Mouse (Mus musculus) cerebellum, adult 9-10 months (tissue): ENCODE data around the gene Stk25.
"Not testable (repeated sequence)": the region's sequence is repeated elsewhere in the genome, so short reads cannot be mapped to it uniquely, and the experiment has no call there.

Experiments used
- DNase-seq: peaks from one replicate; pipeline ENCODE4 v3.0.0; 2022

Gene Stk25

GRCm38 (mm10) chr1:93658559-93658958, at the start of gene Stk25:
Gene Stk25, minus strand, starts transcription at chr1:93658659.
- DNase-seq: not testable (repeated sequence)

- DNase-seq: no peak
These were observed 46.9 kb upstream of the Stk25 start for GRCm38 (mm10) chr1:93705389-93705788.

DNA sequence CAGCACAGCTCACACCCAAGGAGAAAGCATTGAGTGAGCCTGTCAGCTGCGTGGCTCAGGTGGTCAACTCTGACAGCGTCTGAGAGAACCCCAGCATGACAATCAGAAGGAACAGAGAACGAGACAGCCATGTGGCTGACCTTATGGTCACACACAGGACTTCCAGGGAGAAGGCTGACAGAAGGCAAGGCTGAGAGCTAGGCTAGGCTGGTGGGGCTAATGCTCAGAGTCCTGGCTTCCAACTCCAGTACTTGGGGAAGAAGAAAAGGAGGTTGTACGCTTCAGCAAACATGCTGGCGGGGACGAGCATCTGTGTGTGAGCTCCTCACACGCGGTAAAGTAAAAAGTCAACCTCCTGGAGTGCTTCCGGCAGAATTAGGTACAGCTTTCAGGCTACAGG, 45.9 kb upstream of the Stk25 start:
- no peak for DNase-seq

DNA sequence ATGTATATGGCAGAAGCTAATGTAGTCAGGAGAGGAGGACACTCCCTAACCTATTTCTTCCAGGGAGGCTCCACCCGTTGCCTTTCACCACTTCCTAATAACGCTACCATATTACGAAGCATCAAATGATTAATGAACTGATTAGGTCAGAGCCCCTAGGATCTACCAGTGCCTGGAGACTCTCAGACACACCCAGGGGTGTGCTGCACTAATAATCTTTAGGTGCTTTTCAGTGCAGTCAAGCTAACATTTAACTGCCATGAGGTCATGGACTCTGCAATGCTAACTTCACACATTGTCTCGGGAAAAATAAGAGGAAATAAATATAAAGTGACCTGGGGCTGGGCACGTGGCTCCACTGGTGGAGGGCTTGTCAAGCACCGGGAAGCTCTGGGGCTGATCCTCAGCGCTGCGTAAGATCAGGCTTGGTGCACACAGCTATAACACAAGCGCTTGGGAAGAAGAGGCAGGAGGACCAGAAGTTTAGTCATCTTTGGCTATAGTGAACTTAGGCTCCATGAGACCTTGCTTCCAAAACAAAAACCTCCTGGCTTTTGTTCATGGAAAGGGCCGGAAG, 45.1 kb upstream of the Stk25 start:
- DNase-seq: no peak

DNA sequence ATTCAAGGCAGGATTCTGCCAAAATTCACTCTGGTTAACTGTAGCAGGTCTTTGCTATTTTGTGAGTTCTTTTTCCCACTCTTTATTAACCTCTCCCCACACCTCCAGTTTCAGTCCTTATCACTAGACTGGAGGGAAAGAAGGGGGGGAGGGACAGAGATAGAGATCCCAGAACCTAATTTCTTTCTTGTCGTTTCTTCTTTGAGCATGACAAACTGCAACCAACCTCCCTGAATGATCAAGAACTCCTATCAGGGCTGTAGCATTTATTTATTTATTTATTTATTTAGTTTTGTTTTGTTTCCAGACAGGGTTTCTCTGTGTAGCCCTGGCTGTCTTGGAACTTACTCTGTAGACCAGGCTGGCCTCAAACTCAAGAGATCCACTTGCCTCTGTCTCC, 43.6 kb upstream of the Stk25 start:
- DNase-seq: no peak

- no peak for DNase-seq
These were observed 40.7 kb upstream of the Stk25 start for GRCm38 (mm10) chr1:93699159-93699558.

DNA sequence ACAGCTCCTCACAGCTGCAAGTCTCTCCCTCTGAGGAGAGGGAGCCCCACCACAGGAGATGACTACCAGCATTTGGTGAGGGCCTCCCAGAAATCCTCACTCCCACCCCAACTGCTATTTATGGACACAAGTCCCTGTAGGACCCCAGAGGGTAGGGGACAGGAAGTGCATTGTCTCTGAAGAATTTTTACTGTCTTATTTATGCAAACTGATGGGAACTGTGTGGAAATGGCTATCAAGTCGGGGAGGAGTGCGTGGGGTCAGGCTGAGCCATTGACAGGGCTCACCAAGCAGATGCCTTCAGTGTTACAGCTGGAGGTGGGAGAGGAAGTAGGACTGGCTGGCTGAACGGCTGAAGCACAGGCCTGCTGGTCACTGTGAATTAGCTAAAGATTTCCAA, 38.9 kb upstream of the Stk25 start:
- no peak for DNase-seq

- no peak for DNase-seq
These were observed 36.5 kb upstream of the Stk25 start for GRCm38 (mm10) chr1:93694966-93695365.

- no peak for DNase-seq
These were observed 35.5 kb upstream of the Stk25 start for GRCm38 (mm10) chr1:93693943-93694342.

DNA sequence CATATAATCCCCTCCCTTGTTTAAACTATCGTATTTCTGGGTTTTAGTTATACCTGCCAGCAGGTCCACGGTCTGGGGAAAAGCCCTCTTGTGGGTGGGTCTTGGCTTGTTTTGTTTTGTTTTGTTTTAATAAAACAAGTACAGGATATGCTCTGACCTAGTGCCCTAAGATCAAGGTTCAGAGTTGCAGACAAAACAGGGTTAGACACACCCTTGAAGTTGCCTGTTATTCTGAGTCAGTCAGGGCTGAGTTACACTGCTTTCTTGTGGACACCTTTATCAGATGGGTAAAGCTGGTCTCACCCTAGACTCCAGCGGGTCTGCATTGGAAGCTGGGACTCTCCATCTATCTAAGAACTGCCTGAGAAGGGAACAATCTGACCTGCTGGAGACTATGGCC, 35.0 kb upstream of the Stk25 start:
- DNase-seq: no peak

- no peak for DNase-seq
These were observed 34.3 kb upstream of the Stk25 start for GRCm38 (mm10) chr1:93692773-93693172.

DNA sequence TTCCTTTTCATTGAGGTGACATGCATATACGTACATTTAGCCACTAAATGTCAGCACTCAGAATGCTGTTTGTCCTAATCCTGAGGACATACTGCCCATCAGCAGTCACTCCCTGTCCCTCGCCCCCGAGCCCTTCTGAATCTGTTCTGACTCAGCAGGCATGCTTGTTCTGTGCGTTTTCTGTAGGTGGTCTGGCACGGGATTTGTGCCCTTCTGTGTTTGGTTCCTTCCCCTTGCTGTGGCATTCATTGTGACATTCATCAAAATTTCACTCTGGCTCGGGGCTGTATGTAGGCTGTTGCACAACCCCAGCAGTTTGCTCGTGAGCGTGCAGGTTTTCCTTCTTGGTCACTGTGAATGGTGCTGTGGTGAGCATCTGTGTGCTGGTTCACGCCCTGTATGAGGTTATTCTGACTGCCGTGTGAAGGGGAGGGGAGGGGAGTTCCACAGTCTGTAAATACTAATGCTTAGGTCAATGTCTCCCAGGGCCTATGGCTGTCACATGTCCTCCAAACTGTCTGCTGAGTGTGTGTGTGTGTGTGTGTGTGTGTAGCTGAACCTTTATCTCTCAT, 33.4 kb upstream of the Stk25 start:
- DNase-seq: no peak

DNA sequence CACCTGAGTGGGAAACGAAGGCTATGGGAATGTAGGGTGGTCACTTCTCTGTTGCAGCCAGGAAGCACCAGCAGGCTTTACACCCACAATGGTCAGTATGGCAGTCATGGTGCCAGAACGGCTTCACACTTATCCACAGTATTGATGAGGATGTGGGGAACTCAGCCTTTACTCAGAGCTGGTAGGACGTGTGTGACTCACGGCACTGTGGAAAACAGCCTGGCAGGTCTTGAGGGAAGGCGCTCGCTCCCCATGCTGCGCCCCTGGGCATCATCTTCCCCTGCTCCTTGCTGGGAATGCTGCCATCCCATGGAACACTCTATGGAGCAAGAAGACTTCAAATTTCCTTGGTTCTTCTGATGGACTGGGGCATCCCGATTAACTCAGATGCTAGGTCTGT, 32.6 kb upstream of the Stk25 start:
- no peak for DNase-seq

- DNase-seq: no peak
These were observed 31.5 kb upstream of the Stk25 start for GRCm38 (mm10) chr1:93689901-93690496.

DNA sequence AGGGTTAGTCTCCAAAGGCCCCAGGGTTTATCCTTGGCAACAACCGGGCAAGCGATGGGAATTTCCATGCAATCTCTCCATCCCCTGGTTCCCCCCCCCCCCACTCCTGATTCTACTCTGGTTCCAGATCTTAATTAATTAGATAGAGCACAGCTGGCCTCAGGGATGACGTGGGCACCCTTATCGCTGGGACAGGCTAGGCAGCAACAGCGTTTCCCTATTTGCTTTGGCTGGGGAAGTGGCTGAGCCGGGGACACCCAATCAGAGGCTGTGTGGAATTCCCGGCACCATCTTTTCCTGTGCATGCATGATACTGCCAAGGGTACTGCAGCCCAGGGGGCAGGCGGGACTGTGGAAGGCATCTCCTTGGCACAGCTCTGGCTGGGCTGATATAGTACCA, 29.7 kb upstream of the Stk25 start:
- no peak for DNase-seq

GRCm38 (mm10) chr1:93686961-93687320, 28.5 kb upstream of the Stk25 start:
- no peak for DNase-seq

DNA sequence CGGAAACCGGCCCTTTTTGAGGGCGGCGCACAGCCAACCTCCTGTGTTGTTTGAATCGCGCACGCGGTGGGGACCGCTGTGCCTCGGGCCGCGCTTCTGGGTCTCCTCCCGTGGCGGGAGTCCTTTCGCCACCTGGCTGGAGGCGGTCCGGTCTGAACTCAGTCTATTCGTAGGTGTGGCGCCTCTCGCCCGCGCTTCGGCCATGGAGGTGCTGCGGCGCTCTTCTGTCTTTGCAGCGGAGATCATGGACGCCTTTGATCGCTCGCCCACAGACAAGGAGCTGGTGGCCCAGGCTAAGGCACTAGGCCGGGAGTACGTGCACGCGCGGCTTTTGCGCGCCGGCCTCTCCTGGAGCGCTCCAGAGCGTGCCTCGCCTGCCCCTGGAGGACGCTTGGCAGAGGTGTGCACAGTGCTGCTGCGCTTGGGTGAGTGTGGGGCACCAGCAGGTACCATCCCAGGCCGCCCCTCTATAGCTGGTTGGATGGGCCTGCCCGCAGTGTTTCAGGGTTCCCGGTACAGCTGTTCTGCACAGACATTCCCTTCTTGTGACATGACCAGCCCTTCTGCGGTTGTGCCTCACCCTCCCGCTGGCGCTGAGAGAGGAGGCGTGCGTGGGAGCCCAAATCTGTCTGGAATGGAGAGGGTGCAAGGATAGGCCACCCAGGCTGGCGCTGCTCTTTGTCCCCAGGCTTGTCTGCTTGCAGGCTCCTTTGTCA, 27.9 kb upstream of the Stk25 start:
- peak; percentile 30 for DNase-seq

- peak; percentile 46 for DNase-seq
These were observed 27.2 kb upstream of the Stk25 start, which contains the start of gene Bok for GRCm38 (mm10) chr1:93685401-93686244. Gene Bok, plus strand, starts transcription at chr1:93685660.

- DNase-seq: no peak
These were observed 21.6 kb upstream of the Stk25 start for GRCm38 (mm10) chr1:93679889-93680568.

GRCm38 (mm10) chr1:93678386-93678785, 19.9 kb upstream of the Stk25 start:
- DNase-seq: no peak

GRCm38 (mm10) chr1:93672682-93673081, 14.2 kb upstream of the Stk25 start:
- DNase-seq: no peak

- no peak for DNase-seq
These were observed 11.5 kb upstream of the Stk25 start for GRCm38 (mm10) chr1:93669941-93670340.
